Mouse (Mus musculus) myocyte (in vitro differentiated cells): ENCODE measurements around the gene Mark4.

Experiments
- E2F4 ChIP-seq: IDR thresholded peaks from one replicate; pipeline ENCODE4 v1.6.1; 2011; ENCODE audit warnings: mild to moderate bottlenecking, control low read depth, moderate library complexity; ENCODE audit not compliant: insufficient read depth
- MAX ChIP-seq: IDR thresholded peaks from one replicate; pipeline ENCODE4 v1.6.1; 2011; ENCODE audit warnings: low read depth, mild to moderate bottlenecking, control low read depth
- MYOD1 ChIP-seq, 3 experiments: IDR thresholded peaks; one replicate each; pipeline ENCODE4 v1.6.1; 2011; ENCODE audit warnings: control low read depth in 2 of 3, low read depth in 2 of 3, mild to moderate bottlenecking in 2 of 3, moderate library complexity in 1 of 3; ENCODE audit not compliant: insufficient read length in 2 of 3, control insufficient read depth in 1 of 3
- POLR2A ChIP-seq: IDR thresholded peaks from one replicate; pipeline ENCODE4 v1.6.1; 2011; ENCODE audit warnings: low read depth, mild to moderate bottlenecking, control low read depth, moderate library complexity; ENCODE audit not compliant: insufficient read length
- POLR2AphosphoS2 ChIP-seq: IDR thresholded peaks from one replicate; pipeline ENCODE4 v1.6.1; 2011; ENCODE audit warnings: low read depth, control low read depth; ENCODE audit not compliant: insufficient read length
- SRF ChIP-seq: IDR thresholded peaks from one replicate; pipeline ENCODE4 v1.6.1; 2011; ENCODE audit warnings: low read depth; ENCODE audit not compliant: control insufficient read depth, insufficient read length
- TCF12 ChIP-seq: IDR thresholded peaks from one replicate; pipeline ENCODE4 v1.6.1; 2011; ENCODE audit warnings: mild to moderate bottlenecking, control low read depth; ENCODE audit not compliant: poor library complexity, insufficient read depth, severe bottlenecking
- TCF3 ChIP-seq: IDR thresholded peaks from one replicate; pipeline ENCODE4 v1.6.1; 2011; ENCODE audit warnings: low read depth, control low read depth; ENCODE audit not compliant: insufficient read length

DNA sequence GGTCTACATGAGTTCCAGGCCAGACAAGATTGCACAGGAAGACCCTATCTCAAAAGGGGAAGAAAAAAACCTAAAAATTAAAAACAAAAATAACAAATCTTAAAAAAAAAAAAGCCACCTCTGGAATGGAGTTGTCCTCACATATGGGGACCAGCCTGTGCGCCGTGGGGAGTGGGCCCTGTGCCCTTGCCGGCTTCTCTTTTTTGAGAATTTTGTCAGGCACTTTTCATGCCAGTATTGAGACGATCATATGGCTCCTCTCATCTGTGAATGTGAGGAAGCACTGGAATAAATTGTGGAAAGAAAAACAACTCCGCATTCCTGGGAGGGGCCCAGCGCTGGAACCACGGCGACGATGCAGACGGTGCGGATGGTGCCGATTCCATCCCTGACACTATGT lies 9.5 kb downstream of the Mark4 start:
- TF ChIP-seq MAX, result no peak
- TF ChIP-seq POLR2AphosphoS2, result no peak
- TF ChIP-seq TCF3, result no peak
- TF ChIP-seq TCF12, result no peak
- TF ChIP-seq POLR2A, result no peak
- no peak for TF ChIP-seq E2F4
- no peak for TF ChIP-seq SRF
- TF ChIP-seq MYOD1 (IDR thresholded peaks at IDR 0.05; ENCODE audit: control insufficient read depth in 1 of 3, insufficient read length in 2 of 3, low read depth in 2 of 3), result no peak
